Mouse (Mus musculus) ES-CJ7 (cell line): ENCODE results near the gene Ccdc85c.

Source experiments
- DNase-seq: peaks from one replicate; pipeline ENCODE4 v3.0.0; 2011; ENCODE audit warnings: low read depth, low spot score

The Ccdc85c gene

GRCm38 (mm10) chr12:108240401-108240890, 34.8 kb downstream of the Ccdc85c start:
- DNase-seq = no peak

DNA sequence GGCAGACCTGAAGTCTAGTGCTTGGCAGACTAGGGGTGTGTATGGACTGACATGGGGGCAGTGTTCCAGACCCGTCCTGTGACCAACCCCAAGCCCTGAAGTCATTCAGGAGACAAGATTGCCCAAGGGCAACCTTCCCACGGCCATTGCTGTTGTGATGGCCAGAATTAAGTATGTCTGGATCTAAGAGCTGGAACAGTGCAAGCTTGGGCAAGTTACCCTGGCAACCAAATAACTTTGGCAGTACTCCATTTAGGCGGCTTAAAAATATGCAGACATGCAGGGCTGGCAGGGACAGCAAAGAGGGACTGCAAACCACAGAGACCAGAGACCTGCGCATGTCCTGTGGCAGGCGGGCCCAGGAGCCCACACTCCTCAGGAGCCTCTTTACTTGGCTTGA, 35.8 kb downstream of the Ccdc85c start:
- no peak for DNase-seq

DNA sequence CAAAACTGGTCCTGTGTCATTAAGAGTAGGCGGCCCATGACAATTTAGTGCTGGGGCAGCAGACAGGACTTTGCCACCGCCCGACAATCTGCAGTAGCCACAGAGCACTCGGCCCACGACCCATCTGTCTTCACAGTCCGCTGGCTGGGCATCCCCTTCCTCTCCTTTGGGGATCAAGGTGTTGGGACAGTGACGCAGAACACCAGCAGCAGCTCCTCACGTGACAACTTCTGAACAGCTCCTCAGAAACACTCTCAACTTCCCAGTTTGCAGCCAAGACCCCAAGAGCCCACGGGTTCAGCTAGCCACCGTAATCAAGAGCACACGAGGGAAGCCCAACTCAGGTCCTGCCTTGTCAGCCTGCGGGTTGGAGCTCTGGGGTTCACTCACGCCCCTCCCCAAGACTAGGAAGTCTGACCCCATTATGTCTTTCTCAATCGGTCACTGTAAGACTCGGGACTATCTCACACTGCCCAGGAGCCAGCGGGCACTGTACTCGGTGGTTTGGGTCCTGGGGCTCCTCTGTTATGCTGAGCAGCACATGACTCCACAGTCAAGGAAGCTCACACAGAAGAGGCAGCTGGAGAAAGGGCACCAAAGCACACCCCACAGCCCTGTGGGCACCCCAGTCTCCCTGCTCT, 36.7 kb downstream of the Ccdc85c start:
- DNase-seq = no peak

- DNase-seq = no peak
These were observed 37.8 kb downstream of the Ccdc85c start for GRCm38 (mm10) chr12:108237300-108238006.

- DNase-seq = no peak
These were observed 39.2 kb downstream of the Ccdc85c start for GRCm38 (mm10) chr12:108235976-108236555.

DNA sequence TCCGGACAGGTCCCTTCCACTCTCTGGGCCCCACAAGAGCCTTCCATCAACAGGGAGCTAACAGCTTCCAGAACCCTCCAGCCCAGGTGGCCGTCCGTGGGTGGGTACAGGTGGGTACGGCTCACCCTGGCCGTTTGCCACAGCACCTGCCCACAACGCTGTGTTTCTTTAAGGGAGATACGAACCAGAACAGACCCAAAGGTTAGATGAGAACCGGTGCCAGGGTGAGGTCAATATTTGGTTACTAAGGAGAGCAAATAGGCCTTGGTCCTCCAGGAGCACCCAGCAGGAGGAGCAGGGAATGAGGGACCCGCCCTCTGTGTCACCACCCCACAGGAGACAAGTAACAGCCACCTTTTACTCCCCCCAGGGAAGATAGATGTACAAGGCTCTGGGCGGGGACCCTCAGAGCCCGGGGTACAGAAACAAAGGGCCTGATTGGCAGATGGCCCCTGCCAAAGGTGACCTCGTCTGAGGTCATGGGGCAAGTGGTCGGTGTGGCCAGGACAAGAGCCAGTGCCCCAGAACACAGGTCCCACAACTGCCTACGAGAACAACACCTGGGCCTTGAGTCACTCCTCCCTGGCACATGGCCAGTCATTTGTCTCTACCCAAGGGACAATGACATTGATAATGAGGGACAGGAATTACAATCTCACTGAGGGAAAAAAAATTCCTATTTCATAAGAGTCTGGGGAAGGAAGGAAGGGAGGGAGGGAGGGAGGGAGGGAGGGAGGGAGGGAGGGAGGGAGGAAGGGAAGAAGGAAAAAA, 40.2 kb downstream of the Ccdc85c start:
- no peak for DNase-seq

GRCm38 (mm10) chr12:108233736-108234135, 41.5 kb downstream of the Ccdc85c start:
- DNase-seq = no peak

- no peak for DNase-seq
These were observed 43.3 kb downstream of the Ccdc85c start for GRCm38 (mm10) chr12:108231901-108232300.

- DNase-seq = no peak
These were observed 44.1 kb downstream of the Ccdc85c start for GRCm38 (mm10) chr12:108230821-108231794.

DNA sequence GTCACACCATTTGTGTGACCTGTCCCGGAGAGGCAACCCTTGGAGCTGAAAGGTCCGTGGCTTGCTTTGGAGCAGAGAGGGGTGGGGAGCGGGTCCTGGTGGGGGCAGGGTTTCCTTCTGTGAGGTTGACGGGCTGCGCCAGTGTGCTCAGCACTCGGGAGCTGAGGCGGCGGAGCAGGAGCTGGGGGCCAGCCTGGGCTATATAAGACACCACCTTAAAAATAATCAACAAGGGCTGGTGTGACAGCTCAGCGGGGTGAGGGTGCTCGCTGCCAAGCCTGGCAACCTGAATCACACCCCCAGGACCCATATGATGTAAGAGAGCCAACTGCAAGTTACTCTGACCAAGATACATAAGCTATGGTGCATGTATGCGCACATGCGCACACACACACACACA, 45.1 kb downstream of the Ccdc85c start:
- DNase-seq = no peak

GRCm38 (mm10) chr12:108227527-108227926, 47.7 kb downstream of the Ccdc85c start:
- no peak for DNase-seq

DNA sequence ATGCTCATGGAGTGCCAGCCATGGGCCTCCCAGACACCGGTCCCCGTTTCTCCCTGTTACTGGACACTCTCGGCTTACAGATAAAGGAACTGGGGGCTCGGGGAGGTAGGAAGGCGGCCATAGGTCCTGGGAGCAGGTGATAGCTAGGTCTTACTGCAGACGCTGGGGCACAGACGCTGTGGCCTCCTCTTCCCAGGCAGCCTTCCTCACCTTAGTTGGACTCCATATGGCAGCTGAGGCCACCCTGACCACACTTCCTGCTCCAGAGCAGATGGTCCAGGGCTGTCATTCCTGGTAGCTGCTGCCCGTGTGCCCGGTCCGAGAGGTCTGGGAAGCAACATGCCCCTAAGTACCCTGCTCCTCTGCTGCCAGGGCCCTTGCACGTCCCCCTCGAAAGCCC, 48.3 kb downstream of the Ccdc85c start:
- no peak for DNase-seq

DNA sequence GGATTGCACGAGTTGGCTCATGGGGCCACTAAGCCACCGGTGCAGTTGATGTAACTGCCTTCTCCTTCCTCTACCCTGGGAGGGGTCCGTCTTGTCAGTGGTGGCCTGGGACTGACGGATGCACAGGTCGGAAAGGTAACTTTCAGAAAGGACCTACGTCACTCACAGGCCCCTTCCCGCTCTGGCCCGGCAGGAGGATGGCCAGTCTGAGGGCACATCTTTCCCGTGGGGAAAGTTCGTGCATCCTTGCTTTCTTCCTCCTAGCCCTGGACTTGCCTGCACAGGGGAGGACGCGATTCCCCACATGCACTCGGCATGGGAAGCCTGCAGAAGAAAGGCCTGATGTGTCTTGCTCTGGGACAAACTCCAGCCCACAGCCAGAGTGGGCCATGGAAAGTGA, 49.0 kb downstream of the Ccdc85c start:
- DNase-seq = no peak

GRCm38 (mm10) chr12:108225781-108226180, 49.4 kb downstream of the Ccdc85c start:
- DNase-seq = no peak

DNA sequence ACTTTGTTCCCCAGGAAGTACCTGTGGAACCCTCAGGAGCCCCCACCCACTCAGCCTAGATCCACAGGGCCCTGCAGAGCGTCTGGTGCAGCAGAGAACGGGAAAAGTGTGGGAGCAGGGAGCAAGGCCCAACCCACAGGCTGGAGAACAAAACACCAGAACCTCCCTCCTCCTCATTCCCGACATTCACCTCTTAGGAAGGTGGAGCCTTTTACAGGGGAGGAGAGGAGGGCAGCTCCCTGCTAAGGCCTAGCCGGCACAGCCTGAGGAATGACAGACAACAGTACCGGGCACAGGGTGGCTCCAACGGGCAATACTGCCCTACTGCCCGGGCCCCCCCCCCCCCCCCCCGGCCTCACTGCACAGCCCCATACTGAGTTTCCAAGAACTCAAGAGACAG, 51.9 kb downstream of the Ccdc85c start:
- DNase-seq = peak; percentile 30

- DNase-seq = no peak
These were observed 53.5 kb downstream of the Ccdc85c start for GRCm38 (mm10) chr12:108221712-108222111.

DNA sequence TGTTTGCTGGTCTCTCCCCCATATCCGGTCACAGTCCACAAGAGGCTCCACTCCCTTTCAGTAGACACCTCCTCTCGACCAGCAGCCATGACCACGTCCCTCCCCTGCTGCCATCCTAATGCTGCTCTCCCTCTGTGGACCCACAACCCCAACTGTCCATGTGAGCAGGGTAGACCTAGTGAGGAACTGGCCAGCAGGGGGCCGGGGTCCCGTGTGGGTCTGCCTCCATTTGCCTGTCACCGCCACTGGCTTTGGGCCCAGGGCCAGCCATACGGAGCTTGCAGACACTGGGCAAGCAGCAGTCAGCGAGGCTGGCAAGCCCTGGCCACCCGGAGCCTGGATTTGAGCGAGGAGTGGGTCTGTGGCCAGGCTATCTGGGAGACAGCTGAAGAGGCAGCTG, 54.0 kb downstream of the Ccdc85c start:
- no peak for DNase-seq

DNA sequence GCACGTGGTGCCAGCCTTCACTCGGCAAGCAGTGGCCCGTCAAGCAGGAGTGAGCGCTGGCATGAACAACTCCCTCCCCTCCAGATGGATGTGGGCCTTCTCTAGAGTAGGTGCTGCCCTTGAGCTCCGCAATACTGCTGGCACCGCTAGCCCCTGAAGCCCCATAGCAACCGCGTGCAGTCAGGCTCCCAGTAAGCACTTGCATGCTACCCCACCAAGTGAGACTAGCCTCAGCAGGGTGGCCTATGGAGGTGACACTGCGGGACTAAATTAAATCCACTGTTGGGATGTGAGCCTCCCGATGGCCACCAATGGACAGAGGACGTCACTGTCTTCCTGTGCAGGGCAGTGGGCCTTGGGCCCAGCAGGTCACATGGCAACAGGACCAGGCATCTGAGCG, 54.6 kb downstream of the Ccdc85c start:
- no peak for DNase-seq

DNA sequence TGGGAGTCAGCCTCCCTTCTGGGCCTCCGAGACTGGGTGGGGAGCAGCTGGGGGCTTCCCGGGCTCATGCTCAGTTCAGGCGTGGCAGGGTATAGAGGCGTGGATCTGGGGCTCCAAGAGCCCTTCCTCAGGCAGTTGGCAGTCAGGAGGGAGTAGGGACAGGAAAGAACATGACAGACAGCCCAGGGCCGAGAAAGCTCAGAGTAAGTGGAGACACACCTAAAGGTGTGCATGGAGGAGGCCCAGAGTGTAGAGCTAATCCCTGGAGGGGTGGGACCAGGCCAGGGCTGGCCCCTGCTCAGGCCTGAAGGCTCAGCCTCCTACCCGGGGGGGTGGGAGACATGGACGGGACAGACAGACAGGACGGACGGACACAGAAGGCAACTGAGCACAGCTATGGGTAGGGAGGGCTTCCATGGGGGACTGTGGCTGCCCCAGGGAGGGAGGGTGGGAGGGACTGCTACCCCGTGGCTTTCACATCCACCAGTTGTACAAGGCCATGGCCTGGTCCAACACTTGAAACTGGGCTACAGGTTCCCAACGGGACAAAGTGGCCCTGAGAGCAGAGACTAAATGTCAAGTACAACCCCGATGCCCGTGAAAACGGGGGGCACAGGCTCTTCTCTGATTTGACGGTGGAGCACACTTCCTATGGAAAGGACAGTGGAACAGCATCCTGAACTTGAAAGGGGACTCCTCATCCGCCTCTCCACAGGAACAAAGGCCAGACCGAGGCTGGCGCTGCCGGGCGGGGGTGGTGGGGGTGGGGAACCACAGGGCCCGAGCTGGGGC, 55.2 kb downstream of the Ccdc85c start:
- DNase-seq = no peak

- DNase-seq = no peak
These were observed 56.1 kb downstream of the Ccdc85c start for GRCm38 (mm10) chr12:108219163-108219562.
